Mouse (Mus musculus) gonadal fat pad, adult 2 months (tissue): ENCODE results near the gene 1700057G04Rik. TPM values are rescaled to one million over a fixed set of nuclear protein-coding genes. Genes with fewer than 3 reads are reported as not detected.

ENCODE experiments used
- DNase-seq: peaks from one replicate; pipeline ENCODE4 v3.0.0-alpha.2; 2012; ENCODE audit warnings: low read depth
- polyA plus RNA-seq: library from polyadenylated mRNA; depleted of rRNA; stranded (reverse); fragments of >200 nt; gene quantifications from 2 replicates; pipeline ENCODE4 v1.2.3, GENCODE M21; 2012; rRNA removed

Gene 1700057G04Rik
- polyA plus RNA-seq: 0.24 and 0.53 TPM in 2 replicates

GRCm38 (mm10) chr9:92309077-92309476, at the start of gene 1700057G04Rik:
Gene 1700057G04Rik (plus strand): TSS chr9:92309377.
- no peak for DNase-seq

GRCm38 (mm10) chr9:92260481-92261159, 48.6 kb upstream of the 1700057G04Rik start:
- DNase-seq: no peak

- no peak for DNase-seq
Measured at GRCm38 (mm10) chr9:92265719-92266118, 43.5 kb upstream of the 1700057G04Rik start.

GRCm38 (mm10) chr9:92266558-92267171, 42.5 kb upstream of the 1700057G04Rik start:
- no peak for DNase-seq

- DNase-seq: no peak
Measured at GRCm38 (mm10) chr9:92267732-92268131, 41.4 kb upstream of the 1700057G04Rik start.

GRCm38 (mm10) chr9:92269829-92270404, 39.3 kb upstream of the 1700057G04Rik start:
- DNase-seq: no peak

- DNase-seq: no peak
Measured at GRCm38 (mm10) chr9:92270927-92271326, 38.2 kb upstream of the 1700057G04Rik start.

- DNase-seq: no peak
Measured at GRCm38 (mm10) chr9:92272650-92273049, 36.5 kb upstream of the 1700057G04Rik start.

- no peak for DNase-seq
Measured at GRCm38 (mm10) chr9:92273271-92273670, 35.9 kb upstream of the 1700057G04Rik start.

GRCm38 (mm10) chr9:92273956-92274762, 35.0 kb upstream of the 1700057G04Rik start:
- DNase-seq: no peak

GRCm38 (mm10) chr9:92275486-92276207, 33.5 kb upstream of the 1700057G04Rik start, which contains the start of gene Plscr2:
Gene Plscr2 (plus strand): TSS chr9:92275602.
- no peak for DNase-seq

- no peak for DNase-seq
Measured at GRCm38 (mm10) chr9:92276360-92276759, 32.8 kb upstream of the 1700057G04Rik start.

GRCm38 (mm10) chr9:92280048-92280447, 29.1 kb upstream of the 1700057G04Rik start:
- DNase-seq: no peak

- no peak for DNase-seq
Measured at GRCm38 (mm10) chr9:92282563-92283171, 26.5 kb upstream of the 1700057G04Rik start.

GRCm38 (mm10) chr9:92289675-92290074, 19.5 kb upstream of the 1700057G04Rik start:
- DNase-seq: no peak

- no peak for DNase-seq
Measured at GRCm38 (mm10) chr9:92292169-92292568, 17.0 kb upstream of the 1700057G04Rik start.

GRCm38 (mm10) chr9:92292922-92293321, 16.3 kb upstream of the 1700057G04Rik start:
- no peak for DNase-seq

- no peak for DNase-seq
Measured at GRCm38 (mm10) chr9:92293560-92294548, 15.3 kb upstream of the 1700057G04Rik start.

- DNase-seq: no peak
Measured at GRCm38 (mm10) chr9:92298288-92298687, 10.9 kb upstream of the 1700057G04Rik start.

- DNase-seq: no peak
Measured at GRCm38 (mm10) chr9:92301213-92301612, 8.0 kb upstream of the 1700057G04Rik start.
